Mouse (Mus musculus) liver, adult (tissue): ENCODE data around the gene Tekt1.

Experiments used
- GATA4 ChIP-seq: IDR thresholded peaks from 2 replicates; pipeline ENCODE4 v1.6.1; 2014; ENCODE audit warnings: mild to moderate bottlenecking, low read length; ENCODE audit not compliant: insufficient replicate concordance

The Tekt1 gene

DNA sequence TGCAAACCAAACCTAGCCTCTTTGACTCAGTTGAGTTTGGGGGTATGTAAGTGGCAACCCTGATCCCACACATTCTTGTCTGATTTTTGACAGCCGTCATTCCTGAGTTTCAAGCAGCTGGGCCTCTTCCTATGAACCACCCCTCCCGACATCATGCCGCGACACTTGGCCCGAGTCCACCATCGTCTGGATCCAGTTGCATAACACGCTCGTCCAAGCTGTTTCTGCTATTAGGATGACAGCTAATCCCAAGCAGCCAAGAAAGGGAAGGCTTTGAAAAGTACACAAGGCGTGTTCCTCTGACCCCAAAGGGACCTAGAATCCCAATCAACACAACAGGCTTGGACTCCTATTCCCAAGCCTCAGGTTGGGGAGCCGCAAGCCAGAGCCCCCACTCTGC lies 34.8 kb upstream of the Tekt1 start:
- no peak for TF ChIP-seq GATA4

DNA sequence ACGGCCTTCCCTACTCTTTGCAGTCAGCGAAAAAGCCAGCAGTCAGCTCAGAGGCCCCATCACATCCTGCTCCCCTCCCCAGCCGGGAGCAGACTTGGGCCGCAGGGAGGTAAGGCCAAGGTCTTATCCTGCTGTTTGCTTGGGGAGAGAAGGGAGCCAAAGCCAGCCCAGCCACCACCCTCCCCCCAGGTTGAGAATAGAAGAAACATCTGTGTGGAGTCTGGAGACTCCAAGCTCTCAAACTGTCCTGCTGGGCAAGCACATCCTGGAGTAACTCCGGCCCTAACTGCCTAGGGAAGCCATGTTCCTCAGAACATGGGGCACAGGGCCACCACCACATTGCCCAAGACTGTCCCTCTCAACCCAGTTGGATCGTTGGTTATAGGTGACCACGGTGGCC lies 34.4 kb upstream of the Tekt1 start:
- no peak for TF ChIP-seq GATA4

DNA sequence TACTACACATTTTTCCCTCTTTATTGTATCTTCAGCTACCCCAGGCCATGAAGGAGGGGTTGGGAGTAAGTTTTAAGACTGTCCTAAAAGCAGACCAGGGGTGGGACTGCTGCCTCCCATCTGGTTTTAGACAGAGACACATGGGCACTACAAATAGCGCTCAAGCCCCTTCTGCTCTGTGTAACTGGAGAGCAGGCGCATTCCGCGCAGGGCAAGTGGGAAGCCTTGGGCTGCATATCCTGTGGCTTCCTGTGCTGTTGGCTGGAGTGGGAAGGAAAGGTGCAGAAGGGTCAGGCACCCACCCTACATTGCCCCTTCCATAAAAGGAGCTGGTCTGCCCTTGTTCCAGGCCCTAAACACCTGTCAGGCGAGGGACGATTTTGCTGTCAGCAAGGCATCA lies 33.4 kb upstream of the Tekt1 start:
- no peak for TF ChIP-seq GATA4

DNA sequence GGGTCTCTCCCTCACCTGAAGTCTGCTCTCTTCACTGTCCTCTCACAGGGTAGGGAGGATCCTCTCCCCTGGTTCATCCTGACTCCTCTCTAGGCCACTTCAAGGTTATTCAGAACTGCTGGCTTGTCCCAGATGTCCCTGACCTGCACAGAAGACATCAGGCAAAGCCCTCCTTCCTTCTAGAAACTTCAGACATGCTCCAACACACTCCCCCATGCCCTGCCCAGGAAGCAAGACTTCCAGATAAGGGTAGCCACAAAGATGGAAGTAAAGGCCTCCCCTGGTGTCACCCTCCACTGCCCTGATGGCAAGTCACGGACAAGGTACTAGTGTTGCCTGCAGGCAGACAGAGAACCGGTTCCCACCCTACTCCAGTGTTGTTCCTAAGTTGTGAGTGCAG lies 32.5 kb upstream of the Tekt1 start:
- no peak for TF ChIP-seq GATA4

DNA sequence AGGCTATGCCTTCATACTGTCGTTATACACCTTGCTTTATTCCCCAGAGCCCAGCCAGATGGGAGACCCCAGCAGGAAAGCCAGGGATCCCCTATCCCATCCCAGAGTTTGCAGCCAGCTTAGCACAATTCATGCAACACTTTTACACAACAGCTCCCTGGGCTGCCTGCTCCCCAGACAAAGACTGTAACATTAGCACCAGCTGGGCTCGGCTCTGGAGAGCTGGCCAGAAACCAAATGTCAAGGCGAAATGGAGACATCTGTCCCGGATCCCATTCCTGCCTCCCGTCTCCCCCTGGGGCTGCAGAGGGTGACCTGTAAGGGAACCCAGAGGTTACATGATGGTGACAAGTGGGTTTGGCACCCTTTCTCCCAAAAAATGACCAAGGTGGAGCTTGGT lies 31.4 kb upstream of the Tekt1 start:
- no peak for TF ChIP-seq GATA4

DNA sequence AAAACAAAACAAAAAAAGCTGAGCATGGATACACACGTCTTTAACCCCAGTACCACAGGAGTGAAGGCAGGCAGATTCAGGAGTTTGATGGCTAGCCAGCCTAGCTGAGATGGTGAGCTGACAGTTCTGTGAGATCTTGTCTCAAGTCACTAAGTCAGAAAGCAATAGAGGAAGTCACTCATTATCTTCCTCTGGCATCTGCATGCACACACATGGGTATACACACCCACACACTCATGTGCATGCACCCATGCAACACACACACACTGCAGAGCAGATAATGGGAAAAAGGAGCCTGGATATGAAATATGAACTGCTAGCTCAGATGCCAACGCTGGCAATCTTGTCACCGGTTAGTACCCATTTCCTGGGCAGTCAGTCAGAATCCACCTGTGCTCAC lies 31.0 kb upstream of the Tekt1 start:
- TF ChIP-seq GATA4 = no peak

DNA sequence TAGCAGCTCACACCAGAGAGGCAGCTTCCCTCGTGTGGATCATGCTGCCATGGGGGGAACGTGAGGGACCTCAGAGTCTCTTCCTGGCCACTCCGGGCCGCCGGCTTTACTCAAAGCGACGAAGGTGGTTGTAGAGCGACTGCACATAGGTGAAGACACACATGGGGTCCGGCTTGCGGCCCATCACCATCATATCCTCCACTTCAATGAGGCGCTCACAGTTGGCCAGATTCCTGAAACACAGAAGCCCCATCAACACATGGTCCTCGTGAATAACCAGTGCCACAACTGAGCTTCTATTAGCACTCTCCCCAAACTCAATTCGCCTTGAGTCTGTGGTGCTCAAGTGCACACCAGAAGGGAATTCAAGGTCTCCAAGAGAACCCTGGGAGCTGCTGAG lies 28.9 kb upstream of the Tekt1 start:
- TF ChIP-seq GATA4 = no peak

DNA sequence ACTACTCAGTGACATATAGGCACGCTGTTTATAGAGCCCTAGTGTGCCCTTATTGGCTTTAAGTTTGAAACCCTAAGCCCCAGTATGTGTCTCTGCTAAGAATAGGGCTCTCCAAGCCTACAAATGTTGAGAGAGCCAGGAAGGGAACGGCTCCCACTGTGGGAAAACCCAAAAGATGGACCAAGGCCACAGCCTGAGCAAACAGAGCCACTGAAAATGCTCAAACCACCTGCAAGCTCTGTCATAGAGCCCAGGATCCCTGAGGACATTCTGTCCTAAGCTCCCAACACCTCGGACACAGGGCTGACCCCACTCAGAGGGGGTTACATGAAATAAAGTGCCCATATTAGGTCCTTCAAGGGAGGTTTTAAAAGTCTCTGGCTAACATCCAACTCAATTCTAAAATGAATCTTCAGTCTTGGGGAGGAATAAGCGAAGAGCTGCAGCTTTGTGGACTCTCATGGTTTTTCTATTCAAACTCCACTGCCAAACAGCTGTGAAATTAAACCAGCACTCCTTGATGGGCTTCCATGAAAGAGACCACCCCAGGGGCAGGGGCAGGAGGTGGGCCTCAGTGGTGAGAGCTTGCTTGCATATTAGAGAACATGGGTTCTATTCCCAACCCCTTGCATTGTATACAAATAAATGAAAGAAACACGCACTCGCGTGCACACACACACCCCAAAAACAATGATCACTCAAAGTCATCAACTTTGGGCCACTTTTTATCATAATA lies 27.3 kb upstream of the Tekt1 start:
- no peak for TF ChIP-seq GATA4

DNA sequence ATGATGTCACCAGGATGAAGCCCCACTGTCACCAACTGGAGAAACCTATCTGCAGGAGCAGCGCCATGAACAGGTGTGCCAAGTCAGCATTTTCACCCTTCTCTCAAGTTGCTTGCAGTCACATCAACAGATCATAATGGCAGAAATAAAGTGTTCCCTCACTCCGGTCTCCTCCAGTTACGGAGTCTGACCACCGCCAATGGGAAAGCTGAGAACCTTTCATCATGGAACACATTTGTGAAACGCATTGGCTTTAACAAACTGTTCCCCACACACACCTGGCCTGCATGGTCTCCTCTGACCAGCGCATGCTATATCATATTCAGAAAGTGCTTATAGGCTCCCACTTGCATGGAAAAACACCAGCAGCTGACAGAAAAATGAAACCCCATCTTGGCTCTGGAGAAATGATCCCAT lies 25.9 kb upstream of the Tekt1 start:
- TF ChIP-seq GATA4 = no peak

DNA sequence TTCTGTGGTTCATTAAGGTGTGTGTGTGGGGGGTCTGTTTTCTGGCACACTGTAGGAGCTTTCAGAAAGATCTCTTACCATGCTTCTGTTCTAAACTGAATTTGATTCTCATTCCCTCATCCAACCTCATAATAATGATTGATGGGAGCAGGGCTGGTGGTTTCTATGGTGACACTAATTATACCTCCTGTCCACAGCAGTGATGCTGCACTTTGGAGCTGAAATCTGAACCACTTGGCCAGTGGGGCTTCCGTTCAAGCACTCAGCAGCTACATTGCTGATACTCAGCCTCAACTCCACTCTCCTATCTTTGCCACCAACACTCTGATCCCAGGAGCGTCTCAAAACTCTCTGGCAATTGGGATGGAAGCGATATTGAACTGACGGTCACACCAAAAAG lies 17.1 kb upstream of the Tekt1 start:
- no peak for TF ChIP-seq GATA4

DNA sequence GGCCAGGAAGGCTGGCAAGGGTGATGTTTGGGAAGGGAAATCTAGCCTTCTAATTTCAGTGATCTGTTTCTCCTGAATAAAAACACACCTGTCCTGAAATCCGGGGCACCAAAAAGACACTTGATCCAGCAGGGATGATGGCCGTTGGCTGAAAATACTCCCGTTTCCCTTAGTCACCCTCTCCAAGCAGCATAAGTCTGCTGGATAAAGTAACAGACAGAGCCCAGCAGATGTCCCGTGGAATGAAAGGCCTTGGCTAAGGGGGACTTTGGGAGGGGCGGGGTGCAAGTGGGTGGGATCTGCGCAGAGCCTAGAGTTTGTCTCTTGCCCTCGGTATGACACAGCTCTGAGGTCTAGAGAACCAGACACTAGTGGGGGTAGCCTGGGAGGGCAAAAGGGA lies 16.0 kb upstream of the Tekt1 start:
- TF ChIP-seq GATA4 = no peak

DNA sequence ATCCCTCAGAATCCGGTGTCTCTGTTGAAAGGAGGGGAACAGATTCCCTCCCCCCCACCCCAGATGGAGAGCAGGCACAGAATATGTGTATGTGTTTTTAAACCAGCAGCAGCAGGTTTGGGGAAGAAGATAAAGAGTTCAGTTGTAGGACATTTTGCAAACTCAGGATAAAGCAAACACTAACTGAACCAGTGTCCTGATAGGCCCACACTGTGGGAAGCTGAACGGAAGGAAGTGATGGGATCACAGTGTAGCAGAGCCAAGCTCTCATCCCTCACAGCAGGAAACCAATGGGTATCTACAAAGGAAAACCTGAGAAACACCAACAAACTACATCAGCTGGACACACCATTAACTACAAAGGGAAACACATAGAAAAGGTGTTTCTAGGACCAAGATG lies 14.3 kb upstream of the Tekt1 start:
- TF ChIP-seq GATA4 = 0 out of 2 replicates have a peak, but pooled peaks have one; percentile 5

DNA sequence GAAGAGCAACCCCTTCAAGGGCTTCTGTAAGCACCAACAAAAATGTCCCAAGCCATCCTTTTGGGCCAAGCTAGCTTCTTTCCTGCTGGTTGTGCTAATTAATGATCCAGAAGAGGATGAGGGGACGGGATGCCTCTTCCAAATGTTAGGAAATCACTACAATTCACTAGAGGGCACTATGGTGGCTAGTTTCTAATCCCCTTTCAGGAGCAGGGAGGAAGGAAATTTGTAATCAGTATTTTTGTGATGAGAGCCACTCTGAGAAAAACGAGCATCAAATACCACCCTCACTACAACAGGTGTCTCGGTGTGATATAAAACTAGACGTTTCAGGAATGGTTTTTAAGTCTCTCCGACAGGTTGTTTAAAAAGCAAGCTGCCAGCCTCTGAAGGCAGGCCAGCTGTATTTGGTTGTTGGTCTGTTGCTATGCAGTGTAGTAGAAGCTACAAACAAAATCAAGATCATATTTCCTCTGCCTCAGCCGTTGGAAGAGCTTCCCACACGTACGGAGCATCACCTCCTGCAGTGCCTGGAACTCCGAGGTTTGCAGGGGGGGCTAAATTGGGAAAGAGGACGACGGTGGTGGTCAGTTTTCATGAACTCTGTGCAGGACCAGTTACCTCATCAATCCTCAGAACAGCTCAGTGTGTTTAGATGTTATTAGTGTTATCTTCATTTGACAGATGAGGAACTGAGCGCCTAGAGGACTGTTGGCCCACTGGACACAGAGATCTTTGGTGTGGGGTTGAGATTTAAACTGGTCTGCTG lies 7.8 kb upstream of the Tekt1 start:
- TF ChIP-seq GATA4 = no peak

DNA sequence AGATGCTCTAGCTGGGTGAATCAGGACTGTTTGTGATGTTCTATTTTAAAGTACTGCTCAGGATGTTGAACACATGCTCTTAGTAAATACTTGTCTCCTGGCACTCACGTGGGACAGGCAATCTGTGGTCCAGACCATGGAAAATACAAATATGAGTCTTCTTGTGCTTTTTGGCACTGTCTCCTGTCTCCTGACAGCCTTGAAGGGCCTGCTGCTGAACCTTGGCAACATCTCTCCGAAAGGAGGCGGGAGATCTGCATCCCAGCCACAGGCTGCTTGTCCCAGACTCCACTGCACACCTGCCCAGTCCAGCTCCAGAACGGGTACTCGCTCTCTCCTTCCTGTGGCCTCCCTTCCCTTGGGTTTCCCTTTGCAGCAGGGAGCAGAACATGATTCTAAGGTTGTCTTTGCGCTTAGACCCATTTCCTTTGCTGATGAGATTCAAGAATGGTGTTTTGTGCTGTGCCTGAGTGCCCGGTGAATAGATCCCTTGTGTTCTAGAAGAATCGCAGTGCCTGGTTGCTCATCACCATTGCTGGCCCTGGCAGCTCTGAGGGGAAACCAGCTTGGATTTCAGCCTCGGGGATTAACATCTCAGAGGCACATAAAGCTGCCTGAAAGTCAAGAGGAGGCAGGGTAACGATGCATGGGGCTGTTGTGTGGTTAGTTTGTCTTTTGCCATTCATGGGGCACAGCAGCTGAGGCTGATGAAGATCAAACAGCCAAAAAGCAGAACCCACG lies 5.9 kb upstream of the Tekt1 start:
- TF ChIP-seq GATA4 = no peak

DNA sequence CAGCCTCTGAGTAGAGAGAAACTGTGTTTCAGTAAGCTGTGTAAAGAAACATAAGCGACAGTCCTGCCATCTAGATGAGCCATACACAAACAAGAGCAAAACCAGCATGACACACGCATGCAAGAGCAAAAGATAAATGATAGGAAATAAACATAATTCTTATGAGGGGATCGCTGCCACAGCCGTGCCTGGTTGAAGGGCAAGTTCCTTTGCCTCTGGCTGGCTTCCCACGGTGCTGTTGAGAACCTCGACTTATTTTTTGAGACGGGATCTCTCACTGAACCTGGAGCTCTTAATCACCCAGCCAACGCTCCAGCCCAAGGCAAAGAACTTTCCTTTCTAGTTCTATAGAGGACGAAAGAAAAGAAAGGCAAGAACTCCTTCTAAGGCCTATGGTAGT lies 3.9 kb upstream of the Tekt1 start:
- no peak for TF ChIP-seq GATA4

DNA sequence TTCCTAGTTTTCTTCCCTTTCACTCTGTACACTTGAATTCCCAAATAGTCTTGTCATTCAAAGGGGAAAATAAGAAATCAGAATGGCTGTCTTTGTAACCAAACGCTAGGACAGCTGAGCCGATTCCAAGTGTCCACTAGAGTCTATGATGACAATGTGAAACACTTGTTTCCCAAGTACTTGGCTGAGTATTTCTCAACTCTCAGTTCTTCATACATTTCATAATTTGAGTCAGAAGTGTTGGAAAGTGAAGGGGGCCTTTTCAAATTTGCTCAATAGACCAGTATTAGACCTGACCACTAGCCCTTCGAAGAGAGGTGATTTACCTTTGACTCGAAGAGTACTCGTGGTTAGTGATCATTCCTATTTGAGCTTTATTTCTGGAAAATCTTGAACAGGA lies 2.3 kb upstream of the Tekt1 start:
- no peak for TF ChIP-seq GATA4
